Mouse (Mus musculus) frontal cortex, adult (tissue): ENCODE results near the gene Cdh11.
A peak's percentile ranks its signal among the peaks of the same experiment; 100 is the strongest.

Source experiments
- ATAC-seq: cut with Nextera tagmentation; 2 replicates; pipeline ENCODE4 v1.9.2; 2017; ENCODE audit warnings: mild to moderate bottlenecking, moderate library complexity, mixed read lengths; ENCODE audit not compliant: low TSS enrichment

Cdh11 gene

DNA sequence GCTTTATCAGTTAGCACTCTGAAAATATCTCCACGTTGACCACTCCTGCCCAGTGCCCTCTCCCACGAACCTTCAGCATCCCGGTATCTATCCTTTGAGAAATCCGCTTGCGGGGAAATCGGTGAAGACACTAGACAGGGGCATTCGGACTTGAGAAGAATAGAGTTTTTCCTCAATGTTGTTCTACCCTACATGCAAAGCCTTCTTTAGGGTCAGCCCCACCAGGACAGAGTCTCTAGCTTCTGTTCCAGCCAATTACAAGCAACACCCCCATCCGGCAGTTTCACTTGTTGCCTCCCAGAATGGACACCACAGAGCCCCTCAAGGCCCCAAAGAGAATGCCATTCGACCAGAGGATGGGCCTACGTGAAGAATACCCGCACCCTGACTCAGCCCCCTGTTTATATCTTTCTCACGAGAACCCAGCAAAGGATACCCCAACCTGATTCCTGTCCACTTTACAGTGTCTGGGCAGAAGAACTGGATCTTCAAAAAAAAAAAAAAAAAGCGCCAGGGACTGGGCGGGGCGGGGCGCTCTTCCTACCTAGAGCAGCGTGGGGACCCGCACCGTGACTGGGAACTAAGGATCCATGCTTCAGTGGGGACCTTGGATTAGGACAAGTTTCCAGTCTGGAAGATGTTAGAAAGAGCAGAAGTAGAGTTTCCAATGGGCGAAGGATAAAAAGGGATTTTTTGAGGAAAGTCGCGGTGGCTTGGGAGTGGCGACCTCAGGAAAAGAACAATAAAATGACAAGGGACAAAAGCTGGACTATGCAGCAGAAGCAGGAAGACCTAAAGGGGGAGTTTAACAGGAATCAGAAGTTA, at the start of gene Cdh11:
Gene Cdh11, minus strand, starts transcription at position 51 of the 825 bp plus-strand sequence.
- no peak for ATAC-seq

DNA sequence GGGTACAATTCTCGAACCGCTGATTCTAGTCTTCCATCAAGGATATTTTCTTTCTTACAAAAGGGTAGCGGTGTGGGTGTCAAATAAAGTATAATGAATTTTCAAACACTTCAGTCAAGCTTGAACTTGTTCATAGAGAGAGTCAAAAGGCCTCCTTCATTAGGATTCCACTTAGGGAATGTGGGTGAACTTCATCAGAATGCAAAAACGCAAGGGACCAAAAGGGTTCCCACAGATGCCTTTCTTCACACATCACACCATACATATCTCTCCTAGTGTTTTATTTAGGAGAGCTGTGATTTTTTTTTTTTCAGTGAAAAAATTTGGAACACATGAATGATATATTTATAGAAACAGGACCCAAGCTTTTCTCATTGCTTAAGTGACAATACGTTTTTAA, 28.5 kb upstream of the Cdh11 start:
- peak; percentile 86 for ATAC-seq

DNA sequence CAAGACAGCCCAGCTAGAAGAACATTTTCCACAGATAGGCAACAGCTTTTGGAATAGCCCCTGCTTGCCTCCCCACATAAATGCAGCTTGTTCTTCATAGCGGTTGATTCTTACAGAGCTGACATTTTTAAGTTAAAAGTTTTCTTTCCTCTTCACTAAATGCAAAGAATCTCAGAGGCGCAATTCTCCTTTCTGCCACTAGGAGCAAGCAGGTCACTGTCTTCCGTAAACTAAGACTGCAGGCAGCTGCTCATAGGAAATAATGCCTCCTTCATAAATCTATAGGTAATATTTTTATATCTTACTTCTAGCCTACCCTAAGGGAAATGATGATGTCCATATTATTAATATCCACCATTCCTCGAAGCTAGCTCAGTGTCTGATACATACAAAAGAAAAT, 4.9 kb upstream of the Cdh11 start:
- no peak for ATAC-seq

DNA sequence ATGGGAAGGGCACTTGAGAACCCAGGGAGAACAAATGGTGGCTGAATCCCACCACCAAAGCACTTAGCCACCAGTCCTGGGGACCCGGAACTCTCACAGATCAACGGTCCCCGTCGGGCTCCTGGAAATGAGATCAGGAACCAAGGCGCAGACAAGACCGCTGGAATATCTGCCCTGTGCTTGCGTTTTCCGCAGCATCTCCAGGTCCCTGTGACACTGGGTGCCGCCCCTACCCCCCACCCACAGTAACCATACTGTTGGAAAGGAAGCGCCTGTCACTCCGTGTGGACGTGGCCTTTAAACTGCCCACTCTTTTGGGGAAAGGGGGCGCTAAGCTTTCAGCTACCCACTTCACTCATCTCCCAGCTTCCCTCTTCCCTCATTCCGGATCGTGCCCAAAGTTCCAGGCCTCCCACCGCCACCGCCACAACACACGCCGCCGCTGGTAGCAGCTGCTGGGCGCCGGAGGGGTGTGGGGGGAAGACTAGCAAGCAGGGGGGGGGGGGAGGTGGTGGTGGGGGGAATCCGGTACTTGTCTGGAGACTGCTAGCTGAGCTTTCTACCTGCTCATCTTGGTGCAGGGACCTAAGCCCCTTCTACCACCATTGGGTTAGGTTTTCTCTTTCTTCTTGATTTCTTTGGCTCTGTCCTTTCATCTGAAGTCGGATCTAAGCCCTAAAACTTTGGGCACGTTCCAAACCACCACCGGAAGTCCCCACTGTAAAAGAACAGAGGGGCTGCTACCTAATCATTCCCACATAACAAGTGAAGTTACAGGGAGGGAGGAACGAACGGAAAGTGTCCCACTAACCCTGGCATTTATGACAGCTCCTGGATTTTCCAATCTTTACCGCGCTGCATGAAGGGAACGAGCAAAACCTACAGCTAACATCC, 1.3 kb upstream of the Cdh11 start:
- 0 out of 2 replicates have a peak, but pooled peaks have one; percentile 1 for ATAC-seq

DNA sequence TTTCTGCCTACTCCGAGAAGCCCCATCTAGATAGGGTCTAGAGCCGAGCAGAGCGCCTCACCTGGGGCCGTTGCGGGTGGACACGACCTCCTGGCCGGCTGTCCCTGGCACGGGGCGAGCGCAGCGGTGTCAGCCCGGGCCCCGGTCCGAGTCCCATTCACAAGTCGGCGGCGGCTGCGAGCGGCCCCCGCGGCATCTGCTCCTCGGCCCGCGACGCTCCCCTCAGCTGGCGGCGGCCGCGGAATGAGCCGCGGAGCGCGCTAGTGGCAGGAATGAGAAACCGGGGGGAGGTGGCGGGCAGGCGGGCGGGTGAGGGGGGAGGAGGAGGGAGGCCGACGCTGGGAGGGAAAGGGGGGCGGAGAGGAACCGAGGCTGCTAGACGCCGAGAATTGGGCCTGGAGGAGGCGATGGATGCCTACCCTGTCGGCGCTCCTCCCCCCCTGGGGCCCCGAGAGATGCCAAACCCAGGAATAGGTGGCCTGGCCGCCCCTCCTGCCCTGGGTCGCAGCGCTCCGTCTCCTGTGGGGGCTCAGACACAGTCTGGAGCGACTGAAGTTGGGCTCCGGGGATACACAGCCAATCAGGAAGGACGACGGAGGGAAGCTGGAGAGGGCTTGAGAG, 497 bp downstream of the Cdh11 start:
- ATAC-seq: peak; percentile 51

DNA sequence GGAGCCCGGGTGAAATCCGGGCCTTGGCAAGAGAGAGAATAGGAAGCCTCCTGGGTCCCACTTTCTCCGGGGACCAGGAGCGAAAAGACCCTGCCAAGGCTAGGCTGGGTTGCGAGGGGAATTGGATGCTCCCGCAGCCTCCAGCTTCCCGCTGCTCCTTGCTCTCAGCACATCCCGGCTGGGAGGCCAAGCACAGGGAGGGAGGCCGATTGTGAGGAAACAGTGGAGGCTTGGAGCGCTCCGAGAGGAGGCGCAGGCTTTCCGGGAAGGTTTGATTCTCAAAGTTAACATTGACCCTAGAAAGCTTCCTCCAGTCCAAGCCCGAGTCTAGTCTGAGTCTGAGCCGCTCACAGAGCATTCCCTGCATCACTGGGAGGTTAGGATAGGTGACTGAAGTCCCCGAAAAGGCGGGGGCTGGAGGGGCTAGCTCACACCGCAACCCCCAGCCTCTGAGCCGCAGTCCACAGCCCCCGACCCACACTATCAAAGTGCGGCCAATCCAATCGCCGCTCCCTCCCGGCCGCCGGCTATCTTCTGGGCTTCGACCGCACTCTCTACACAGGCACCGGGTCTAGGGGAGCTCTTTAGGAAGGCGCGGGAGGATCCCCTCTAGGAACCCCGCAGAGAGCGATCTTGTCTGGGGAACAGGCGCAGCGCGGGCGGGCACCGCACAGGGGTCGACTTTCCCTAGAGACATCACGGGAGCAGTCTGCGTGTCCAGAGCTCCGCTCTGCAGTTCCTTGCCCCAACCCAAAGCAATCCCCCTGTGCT, 1.4 kb downstream of the Cdh11 start:
- ATAC-seq: peak; percentile 39

DNA sequence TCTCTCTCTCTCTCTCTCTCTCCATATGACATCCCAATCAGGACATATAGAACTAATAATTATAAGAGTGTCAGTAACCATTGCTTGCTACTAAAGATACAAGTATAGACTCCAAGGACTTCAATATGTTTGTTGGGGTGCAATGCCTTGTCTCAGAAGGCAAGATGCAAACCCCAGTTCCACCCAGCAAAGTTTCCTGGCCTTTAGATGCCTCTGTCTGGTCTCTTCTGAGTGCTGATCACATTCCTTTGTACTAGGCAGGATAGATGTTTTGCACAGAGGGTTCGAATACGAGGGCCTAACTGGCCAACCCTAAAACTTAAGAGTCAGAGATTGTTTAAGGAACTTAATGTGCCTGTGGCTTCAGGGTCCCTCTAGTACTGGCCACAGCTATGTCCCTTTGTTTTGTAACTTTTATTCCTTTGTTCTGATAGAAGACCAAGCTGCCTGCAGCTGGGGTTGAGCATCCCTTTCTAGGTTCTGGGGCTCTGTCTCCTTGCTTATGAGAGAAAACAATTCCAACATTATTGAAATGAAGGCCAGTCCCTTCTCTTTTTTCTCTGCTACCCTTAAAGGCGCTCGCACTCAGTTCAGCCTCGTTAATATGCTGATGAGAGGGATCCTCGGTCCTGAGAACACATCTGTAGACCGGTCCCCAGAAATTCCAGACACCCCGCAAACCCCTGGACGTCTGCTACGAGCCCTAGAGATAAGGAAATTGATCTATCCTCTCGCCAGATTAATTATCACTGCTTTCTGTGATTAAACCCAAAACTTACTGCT, 2.5 kb downstream of the Cdh11 start:
- no peak for ATAC-seq

DNA sequence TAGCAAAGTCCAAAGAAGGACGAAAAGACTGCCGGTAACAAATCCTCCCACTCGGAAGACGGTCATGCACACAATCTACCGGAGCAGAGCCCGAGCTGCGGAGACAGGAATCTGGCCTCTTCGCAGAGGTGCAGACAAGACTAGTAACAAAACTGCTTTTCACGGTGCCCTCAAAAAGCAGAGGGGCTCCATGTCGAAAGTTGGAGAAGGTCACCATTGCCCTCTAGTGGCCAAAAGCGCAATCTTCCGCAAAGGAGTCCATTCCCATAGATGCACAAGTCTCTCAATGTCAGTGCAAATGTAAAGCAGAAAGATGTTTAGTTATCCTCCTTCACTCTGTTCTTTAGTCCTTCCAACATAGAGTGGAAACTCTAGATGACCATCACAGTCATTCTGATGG, 4.5 kb downstream of the Cdh11 start:
- peak; percentile 21 for ATAC-seq

DNA sequence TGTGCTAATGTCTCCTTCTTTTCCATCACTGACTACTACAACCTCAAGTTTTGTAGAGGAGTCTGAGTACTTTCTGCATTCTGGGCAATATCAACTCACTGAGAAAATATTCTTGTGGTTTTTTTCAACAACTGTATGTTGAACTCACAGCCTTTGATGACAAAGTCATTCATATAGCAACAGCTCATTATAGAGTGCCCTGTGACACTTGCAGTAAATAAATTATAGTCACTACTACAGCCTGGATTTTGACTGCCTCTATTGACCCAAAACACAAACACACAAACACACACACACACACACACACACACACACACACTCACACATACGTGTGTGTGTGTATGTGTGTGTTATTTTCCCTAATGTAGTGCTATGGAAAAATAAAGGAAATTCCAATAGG, 10.8 kb downstream of the Cdh11 start:
- no peak for ATAC-seq

DNA sequence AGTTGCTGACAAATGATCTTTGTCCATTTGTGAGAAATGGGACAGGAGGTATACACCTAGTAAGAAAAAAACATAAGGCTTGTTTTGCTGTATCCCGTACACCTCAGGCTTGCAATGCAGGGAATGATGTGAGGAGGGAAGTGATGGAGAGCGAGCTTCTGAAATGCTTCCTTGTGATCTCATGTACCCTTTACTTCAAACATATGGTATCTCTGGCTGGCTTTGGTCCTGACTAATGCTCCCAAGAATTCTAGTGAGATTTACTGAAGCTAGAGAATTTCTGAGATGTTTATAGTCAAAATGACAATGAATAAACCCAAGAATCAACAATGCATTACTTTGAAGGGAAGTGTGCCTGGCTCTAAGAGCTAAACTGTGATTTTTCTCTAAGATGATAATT, 14.0 kb downstream of the Cdh11 start:
- ATAC-seq: no peak

DNA sequence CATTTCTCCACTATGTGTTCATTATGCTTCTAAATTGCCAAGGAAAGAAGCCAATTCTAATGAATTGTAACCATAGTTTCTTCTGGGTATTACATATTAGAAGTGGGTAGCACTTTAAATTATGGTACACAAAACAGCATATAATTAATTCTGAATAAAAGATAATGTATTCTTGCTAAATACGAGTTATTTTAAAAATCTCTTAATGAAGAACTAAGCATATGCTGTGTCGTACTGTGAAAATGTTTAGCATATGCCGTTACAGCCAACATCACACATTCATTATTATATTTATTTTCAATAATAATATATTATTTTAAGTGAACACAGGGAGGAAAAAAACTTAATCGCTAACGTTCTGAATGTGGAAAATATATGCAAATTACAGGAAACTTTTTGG, 31.6 kb downstream of the Cdh11 start:
- ATAC-seq: no peak

DNA sequence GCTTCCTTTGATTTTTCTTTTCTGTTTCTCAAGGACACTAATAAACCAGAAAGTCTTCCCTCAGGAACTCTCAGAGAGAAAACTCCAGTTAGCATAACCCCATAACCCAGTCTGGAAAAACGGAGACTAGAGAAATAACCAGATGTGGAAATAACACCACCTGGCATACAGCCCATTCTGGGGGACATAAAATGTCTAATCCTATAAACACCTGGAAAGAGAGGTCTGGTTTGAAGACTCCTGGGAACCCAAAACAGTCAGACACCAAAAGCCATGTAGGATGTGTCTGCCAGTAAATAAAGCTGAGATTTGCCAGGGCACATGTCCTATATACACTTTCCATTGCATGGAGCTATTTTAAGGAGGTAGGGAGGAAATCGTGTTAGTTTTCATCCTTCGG, 42.5 kb downstream of the Cdh11 start:
- no peak for ATAC-seq

DNA sequence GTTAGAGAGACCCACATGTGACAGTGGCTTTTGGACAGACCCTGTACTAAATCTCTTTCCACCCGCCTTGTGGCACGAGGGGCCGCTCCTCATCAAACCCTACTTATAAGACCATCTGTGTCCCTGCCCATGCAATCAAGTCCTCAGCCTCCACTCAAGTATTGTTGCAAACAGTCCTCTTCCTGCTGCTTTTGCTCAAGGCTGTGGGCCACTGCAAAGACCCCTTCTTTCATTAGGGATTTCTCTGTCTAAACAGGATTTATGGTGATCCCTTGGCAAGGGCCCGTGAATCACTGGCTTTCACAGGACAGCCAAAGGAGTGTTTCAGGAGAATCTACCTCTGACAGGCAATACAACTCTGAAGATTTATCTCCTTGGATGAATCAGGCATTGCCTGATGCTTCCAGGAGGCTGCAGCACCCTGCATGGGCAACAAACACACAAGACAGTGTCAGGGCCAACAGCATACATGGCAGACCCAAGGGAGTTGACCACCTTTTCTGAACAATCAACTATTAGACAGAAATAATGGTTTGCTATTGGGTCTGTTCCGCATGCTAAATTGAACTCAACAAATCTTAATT, 43.3 kb downstream of the Cdh11 start:
- no peak for ATAC-seq

DNA sequence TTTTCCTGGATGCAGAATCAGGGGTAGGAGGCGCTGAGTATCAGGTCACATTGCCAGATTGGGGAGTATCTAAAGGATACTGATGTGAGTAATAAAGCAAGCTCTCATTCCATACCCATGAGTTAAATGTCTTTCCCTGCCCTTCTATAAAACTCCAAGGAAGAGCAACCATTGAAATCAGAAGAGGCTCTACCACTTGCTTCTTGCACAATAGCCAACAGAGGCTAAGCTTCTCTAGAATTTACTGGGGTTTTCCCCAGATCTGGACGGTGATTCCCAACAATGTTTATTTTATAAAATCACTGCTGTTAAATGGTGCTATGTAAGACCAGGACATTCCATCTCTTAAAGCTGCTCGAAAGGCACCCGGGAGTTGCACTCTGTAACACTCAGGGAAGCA, 44.5 kb downstream of the Cdh11 start:
- ATAC-seq: no peak

DNA sequence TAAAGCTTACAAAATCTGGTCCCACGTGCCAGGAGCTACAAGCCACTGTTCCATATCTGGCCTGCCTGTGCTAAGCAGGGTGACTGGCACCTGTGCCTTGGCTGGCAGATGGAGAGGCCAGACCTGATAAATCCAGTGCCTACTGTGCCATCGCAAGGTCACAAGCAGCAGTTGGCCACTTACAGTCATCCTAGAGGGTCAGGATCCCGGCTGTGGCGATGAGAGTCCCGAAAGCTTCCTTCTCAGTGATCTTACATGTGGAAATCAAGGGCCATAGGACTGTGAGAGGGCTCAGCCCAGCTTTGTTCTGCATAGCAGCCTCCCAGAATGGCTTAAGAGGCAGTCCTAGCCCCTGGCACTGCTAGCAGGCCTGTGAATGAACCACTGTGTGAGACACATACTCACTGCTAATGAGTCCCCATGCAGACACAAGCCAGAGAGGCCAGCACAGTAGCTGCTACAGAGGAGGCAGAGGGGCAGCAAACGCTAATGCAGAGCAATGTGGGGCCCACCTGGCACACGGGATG, 46.4 kb downstream of the Cdh11 start:
- peak; percentile 53 for ATAC-seq

DNA sequence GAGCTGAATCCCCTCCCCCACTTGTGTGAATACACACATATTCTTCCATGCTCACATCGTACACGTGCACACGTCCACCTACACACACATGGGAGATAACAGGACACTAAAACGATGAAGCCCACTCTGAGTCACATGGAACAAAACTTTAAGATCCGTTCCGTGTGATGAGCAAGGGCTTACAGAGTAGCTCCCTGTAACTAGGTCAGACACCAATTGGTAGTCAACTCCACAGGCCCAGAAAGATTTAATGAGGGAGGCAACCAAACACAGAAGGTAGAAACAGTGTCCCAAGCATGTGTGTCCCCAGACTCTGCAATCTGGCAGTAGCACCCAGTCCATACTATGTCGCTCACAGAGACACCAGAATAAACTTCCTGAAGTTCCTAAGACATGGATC, 47.0 kb downstream of the Cdh11 start:
- peak; percentile 48 for ATAC-seq

DNA sequence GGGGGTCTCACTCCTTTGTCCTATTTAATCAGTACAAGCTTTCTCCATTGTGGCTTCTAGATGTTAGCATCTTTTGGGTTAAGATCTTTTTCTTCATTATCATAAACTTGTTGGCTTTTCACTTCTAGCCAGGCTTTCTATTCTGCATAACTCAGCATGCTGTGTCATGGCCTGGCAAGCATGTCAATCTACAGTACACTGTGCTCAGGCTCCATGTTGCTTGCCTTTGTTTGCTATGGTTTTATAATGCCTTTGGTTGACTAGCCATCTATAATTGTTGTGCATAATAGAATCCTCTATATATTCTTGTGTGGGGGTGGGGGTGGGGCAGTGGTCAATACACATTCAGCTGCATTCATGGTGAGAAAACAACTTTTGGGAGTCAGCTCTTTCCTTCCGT, 51.0 kb downstream of the Cdh11 start:
- ATAC-seq: no peak

DNA sequence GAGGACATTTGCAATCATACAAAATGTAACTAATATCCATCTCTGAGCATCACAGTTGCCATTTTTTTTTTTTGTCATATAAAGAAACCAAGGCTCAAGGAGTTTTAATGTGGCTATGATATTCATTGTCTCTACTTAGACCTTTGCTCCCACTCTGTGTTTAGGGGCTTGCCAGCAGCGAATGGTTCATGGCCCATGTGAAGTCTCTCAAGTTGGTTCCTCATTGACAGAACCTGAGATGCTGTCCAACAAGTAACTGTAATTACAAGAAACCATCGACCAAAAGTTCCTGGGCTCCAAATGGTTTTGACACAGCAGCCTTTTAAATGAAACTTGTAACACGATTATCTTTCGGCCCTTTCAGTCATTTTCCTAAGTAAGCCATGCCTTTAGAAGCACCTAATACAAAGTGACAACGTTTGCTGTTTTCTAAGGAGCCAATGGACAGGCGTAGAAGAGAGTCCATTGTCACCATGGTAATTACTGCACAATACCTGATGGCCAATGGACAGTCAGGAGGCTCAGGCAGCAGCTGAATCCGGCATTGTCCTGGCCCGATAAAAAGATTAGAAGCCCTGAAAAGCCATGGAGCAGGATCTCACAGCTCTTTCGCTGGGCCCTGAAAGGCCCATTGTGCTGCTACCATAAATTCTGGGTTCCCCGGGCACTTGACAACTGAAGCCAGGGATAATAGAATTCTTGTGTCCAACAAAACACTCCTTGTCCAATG, 59.1 kb downstream of the Cdh11 start:
- peak; percentile 60 for ATAC-seq

DNA sequence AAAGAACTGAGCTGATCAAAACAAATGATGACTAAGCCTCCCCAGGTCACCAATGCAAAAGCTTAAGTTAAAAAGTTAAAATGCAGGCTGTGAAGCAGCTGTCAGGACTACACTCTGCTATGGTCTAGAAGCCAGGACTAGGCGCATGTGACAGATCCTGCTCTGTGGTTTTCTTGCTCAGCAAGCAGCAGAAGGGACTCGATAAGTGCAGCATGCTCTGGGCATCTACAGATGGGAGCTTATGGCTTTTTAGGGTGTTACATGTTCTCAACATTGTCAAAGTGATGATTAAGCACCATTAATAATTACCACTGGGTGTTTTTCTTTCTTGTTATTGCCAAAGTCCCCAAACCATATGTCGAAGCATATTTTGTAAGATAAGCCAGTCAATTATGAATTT, 59.9 kb downstream of the Cdh11 start:
- ATAC-seq: peak; percentile 42; the same call in 1 of the 2 replicates

DNA sequence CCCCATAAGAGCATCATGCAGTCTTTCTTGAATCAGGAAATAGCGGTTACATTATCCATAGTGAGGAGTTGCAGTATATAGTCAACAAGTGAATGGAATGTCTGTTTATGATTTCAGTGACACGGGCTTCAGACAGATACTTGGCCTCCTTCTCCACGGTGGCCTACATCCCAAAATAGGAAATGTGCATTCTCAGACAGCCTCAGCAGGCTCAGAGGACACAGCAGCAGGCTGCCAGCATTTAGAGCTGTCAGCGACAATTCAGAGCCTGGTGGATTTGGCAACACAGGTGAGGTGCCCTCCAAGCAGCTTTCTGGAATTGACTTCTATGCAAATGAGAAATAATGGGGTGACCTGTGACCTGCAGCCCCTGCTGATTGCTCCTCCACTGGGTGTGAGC, 69.5 kb downstream of the Cdh11 start:
- peak; percentile 69 for ATAC-seq
